Mouse (Mus musculus) adrenal gland, postnatal 36 days (tissue): ENCODE measurements around the gene She. TPM values are rescaled to one million over a fixed set of nuclear protein-coding genes. Genes with fewer than 3 reads are reported as not detected.
"Not testable (repeated sequence)": the region's sequence is repeated elsewhere in the genome, so short reads cannot be mapped to it uniquely, and the experiment has no call there.

Experiments
- DNase-seq, 2 experiments: peaks; one replicate each; pipeline ENCODE4 v3.0.0; 2021; ENCODE audit warnings: mixed read lengths in 1 of 2
- long read RNA-seq, 2 experiments: library from polyadenylated mRNA; stranded (forward); transcript quantifications; one replicate each; pipeline ENCODE4 v2.0.0; 2021; ENCODE audit warnings: borderline sequencing depth in 2 of 2
- total RNA-seq, 2 experiments: library from RNA; stranded (reverse); gene quantifications; 2 replicates each; pipeline ENCODE4 v1.2.3; 2021

The She gene
- 1 to 10 TPM; 7.8 to 8.5 TPM for total RNA-seq
- long read RNA-seq, experiment 1, full-length matches to known transcripts: 4 of 4 reads
- long read RNA-seq, experiment 1, partial matches to known transcripts: 0 of 4 reads
- long read RNA-seq, experiment 1, other reads (novel, unspliced or antisense): 0 of 4 reads
- long read RNA-seq, experiment 2: 0 reads

DNA sequence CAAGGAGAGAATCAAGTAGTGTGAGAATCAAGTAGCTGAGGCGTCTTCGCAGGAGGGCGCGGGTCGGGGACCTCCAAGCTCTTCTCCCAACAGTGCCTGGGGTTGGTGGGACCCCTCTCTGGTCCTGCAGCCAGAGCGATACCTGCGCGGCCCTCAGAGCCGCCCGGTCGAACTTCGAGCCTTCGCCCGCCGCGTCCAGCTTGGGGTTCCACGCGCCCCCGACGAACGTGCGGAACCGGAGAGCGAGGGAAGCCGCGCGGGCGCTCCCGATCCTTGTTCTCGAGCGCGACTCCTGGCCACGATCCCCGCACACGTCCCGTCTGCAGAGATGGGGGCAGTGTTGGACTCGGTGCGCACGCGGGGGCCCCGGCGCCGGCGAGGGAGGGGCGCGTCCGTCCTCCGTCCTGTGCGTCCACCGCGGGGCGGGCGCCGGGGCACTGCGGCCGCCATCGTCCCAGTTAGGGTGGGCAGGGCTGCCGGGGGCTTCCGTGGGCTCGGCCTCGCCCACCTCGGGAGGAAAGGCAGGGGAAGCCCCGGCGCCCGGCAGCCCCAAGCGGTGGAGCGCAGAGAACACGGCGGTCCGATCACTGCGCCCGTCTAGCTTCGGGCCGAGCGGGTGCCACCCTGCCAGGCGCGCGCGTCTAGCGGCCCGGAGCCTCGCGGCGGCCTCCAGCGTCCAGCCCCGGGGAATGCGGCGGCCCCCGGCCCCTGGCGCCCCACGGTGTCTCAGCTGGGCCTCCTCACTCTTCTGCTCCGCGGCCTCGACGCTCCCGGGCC is at the start of gene She:
Gene She (plus strand): TSS at position 556 of the 777 bp plus-strand sequence.
- DNase-seq: peak; percentile 41 to 64

DNA sequence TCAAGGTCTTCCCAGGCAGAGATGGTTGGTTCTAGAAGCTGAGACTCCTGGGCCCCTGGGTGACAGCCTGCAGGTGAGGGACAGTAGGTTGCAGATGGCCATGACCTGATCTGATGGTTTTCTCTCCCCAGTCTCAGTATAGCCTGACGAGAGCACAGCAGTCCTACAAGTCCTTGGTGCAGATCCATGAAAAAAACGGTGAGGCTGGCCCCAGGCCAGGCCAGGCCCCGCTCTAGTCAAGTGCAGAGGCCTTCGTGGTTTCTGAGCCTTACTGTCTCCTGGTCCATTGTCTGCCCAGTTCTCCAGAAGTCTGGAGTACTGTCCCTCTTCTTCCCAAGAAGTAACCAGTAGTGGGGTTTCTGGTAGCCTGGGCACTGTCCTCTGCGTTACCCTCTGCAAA is 49.5 kb upstream of the She start:
- peak in 1 of 2 experiments; percentile 48 for DNase-seq

DNA sequence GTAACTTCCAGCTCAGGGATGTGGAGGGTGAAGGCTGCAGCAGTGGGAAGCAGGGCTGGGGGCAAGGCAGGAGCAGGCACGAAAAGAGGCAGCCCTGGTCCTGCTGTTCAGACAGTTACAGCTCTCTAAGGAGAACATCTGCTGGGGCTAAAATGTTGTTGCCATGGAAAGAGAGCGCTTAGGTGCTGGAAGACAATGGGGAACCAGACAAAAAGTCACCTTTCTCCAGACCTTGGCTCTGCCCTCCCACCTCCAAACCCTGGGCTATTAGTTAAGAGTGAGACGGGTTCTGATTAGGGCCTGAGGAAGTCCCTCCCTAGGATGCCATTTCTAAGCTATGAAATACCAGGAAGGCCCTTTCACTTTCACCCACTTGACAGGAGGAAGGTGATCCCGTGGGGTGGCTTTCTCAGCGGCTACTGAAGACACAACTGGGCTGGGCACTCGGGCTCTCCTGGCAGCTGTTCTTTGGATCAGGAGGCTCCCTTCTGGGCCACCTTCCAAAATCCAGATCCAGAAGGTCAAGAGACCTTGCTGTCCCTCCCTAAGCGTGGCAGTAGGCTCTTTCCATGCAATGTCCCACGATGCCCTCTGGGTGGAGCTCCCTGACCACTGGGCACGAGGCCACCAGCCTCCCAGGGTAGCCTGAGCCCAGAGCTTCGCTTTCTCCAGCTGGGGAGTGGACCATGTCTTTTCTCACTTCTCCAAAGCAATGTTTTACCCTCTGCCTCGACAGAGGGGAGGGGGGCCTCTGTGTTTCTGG is 46.0 kb upstream of the She start:
- DNase-seq: peak; percentile 93

DNA sequence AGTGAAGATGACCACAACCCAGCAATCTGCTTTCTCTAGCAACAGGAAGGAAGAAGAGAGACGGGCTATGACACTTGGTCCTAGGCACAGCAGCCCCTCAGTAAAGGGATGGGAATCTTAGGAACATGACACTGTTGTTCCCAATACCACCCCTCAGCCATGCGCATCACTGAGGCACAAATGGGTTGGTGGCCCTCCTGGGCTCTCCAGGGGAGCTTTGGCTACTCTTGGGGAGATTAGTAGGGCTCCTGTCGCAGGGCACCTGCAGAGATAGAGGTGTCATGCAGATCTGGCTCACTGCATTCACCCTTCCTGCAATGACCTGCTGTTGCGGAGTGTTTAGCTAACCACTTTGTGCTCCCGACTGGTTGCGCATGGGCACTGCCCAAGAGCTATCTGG is 44.9 kb upstream of the She start:
- DNase-seq: no peak

DNA sequence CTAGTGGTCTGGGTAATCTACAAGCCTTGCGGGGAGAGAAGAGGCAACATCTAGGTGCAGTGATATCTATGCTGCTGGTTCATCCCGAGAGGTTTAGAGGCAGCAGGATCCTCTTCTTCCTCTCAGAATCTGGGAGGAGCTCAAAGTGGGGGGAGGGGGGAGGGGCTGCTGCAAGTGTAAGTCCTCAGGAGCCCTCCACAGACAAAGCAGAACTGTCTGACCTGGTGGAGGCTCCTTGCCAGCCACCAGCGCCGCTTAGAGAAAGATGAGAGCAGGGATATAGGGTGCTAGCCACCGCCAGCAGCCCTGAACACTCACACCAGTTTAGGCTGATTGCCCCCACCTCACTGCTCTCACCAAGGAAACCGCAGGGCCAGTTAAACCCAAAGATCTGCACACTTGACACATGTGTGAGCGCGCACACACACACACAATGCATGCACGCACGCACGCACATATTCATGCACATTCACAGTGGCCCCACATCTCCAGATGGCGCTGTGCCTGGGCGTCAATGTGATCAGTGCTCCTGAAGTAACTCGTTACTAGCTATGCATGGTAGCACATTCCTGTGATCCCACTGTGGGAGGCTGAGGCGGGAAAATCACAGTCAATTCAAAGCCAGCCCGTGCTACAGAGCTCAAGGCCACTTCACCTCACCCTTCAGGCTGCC is 42.4 kb upstream of the She start:
- no peak for DNase-seq

DNA sequence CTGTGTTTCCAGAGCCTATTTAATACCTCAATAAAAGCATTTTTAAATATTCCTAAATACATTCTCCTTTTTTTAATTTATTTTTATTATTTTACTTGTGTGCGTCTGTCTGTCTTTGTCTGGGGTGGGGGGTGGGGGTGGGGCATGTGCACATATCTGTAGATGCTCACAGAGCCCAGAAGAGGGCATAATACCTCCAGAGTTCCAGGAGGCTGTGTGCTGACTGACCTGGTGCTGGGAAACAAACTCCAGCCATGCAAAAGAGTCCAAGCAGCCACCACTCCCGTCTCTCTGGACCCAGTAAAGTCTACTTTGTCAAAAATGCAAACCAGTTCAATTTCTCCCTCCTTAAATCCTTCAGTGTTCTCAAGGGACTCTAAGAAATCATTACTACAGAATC is 36.6 kb upstream of the She start:
- no peak for DNase-seq

DNA sequence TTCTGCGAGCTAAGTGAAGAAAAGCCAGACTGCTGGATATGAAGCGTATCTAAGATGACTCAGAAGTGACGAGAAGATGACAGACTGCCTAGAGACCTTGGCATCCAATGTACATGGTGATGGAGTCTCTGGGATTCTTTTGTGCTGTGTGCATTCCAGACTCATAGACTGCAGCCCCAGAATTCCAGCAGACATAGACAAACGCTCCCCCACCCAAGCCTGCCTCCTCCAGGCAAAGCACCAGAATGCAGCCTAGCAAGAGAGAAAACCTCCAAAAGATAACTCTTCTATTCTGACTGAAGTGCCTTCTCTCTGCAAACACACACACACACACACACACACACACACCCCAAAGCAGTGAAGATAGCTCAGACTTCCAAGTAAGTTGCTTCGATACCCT is 35.4 kb upstream of the She start:
- DNase-seq: peak in 1 of 2 experiments; percentile 45

DNA sequence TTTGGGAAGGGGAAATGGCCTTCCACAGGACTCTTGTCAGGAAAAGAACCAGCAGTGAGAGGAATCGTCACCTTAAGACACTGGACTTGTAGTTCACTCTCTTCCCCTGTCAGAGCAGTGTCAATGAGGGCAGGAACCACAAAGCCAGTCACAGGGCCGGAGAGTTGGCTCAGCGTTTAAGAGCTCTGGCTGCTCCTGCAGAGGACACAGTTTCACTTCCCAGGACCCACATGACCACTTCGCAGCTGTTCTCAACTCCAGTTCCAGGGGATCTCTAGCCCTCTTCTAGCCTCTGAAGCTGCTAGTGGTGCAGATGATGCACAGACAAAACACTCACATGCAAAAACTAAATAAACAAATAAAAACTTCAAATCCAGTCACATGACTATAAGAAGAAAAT is 34.8 kb upstream of the She start:
- no peak for DNase-seq

DNA sequence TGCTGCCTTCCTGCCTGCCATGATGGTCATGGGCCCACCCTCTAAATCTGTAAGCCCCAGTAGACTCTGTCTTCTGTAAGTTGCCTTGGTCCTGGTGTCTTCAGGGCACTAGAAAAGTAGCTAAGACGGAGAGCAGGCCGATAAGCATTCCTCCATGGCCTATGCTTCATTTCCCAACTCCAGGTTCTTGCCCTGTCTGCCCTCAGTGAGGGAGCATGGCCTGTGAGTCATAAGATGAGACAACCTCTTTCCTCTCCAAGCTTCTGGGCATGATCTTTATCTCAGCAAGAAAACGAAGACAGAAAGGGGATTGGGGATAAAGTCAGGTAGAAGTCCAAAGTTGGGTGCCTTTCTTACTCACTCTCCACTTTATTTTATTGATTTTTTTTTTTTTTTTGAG is 32.7 kb upstream of the She start:
- no peak for DNase-seq

DNA sequence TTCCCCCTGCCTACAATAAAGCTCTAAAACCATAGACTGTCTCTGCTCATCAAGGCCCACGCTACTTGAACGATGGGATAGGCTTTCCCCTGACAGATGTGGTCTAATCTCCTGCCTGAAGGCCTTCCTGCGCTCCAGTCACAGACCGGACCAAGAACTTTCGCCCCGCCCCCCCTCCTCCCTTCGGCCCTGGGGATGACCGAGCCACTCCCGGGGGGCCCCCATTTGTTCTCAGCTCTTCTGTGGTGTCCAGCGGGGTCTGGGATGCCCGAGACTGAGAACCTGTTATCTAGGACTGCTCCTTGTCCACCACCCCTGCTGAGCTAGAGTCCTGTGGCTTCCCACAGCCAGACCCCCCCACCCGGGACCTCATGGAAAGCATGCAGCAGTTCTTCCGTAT is 31.7 kb upstream of the She start:
- peak; percentile 18 to 45 for DNase-seq

DNA sequence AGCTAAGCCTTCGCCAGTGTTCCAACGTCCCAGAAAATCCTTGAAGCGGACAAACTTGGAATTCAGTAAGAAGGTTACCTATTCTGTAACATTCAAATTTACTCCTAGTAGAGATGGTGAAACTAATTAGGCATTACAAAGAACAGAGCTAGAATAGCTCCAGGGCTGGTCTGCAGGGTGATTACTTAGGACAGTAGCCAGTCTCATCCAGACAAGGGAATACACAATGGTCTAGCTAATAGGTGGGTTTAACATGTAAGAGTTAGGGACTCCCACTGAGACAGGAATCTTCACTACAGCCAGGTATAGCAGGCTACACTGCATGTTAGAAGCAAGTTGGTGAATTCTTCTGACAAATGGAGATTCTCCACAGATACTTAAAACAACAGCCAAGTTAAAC is 31.1 kb upstream of the She start:
- DNase-seq: not testable (repeated sequence)

DNA sequence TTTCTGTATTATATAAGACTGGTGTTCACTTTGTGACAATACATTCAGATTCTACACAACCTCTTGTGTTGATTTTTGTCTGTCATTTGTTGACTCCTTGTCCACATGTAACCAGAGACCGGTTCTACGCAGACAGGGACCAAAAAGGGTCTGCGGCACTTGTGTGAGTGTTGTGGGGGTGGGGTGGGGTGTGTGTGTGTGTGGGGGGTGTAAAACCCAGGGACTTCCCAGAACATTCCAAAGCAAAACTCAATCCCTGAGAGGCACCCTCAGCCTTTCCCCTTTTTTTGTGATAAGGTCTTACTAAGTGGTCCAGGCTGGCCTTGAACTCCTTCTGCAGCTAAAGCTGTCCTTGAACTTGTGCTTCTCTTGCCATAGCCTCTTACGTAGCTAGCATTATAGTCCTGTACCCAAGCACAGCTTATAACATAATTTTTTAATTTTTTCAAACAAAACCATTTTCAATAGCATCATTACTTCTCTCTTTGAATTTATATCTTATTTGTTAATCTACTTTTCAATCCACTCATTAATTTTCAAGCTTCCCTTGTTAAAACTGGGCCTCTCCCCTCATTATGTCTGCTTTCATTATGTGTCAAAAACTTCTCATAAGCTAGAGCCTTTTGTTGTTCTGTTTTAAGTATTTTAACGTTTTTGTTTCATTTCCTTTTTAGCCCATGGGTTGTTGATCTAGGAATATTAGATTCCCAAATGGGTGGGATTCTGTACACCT is 30.2 kb upstream of the She start:
- DNase-seq: no peak

DNA sequence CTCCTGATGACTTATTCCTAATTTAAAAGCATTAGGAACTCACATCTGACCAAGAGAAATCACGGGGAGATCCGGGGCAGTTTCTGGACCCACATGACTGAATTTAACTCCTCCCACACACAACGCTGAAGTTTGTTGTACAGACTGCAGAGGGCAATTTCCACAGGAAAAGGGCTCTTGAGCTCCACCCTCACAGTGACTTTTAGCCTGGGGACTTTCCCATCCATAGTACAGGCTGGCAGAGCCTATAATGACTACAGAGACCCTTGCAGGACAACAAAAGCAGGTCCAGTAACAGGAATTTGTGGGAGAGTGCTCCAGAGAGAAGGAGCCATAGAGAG is 29.7 kb upstream of the She start:
- DNase-seq: no peak

DNA sequence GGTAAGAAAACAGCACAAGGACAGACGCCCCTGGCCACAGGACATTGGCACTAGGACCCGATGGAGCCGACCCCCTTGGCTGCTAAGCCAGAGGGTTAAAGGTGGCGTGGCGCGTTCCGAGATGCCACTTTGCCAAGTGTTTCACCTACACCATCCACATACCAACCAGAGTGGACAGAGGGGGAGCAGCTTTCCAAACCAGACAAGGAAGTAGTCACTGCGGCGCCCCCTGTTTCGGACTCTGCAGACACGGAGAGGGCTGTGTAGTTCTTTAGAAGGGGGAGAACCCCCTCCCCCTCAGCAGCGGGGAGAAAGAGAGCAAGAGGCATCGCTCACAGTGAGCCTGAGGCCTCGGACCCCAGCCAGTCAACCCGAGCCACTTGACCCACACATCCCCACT is 28.3 kb upstream of the She start:
- DNase-seq: no peak

DNA sequence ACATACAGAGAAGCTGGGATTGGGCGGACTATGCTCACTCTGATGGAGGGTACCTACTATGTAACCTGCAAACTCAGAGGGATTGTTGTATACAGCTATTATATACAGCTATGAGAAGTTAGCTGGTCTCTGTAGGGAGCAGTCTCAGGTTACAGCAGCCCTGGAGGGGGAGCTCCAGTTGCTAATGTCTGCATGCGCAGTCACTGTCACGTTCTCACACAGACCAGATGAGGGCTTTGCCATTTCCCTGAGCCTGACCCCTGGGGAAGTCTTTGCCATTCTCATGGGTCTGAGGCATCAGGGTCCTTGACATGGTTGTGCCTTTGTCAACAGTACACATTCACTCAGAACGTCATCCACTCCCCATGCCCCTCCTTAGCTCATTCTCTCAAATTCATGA is 26.0 kb upstream of the She start:
- DNase-seq: no peak

DNA sequence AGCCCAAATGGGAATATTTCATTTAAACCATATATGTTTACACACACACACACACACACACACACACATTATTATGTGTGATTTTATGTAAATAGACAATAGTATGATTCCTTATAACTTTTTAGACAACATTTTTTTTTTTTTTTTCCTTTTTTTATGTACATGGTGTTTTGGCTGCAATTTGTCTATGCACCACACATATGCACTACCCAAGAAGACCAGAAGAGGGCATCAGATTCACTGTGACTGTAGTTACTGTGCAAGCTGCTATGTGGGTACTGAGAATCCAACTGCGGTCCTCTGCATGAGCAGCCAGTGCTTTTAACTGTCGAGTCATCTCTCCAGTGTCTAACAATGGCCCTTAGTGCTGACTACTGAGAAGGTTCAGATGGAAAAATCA is 24.4 kb upstream of the She start:
- DNase-seq: no peak

DNA sequence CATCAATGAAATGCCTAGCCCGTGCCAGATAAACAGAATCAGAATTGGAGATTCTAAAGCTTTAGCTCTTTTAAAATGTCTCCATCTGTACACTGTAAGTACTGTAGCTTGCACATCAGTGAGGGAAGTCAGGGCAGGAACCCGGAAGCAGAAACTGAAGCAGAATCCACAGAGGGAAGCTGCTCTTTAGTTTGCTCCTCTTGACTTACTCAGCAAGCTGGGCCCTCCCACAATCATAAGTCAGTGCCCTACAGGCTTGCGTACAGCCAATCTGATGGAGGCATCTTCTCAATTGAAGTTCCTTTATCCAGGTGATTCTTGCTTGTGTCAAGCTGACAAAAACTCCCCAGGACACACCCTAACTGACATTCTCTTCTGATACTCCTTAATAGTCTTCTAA is 24.0 kb upstream of the She start:
- no peak for DNase-seq

DNA sequence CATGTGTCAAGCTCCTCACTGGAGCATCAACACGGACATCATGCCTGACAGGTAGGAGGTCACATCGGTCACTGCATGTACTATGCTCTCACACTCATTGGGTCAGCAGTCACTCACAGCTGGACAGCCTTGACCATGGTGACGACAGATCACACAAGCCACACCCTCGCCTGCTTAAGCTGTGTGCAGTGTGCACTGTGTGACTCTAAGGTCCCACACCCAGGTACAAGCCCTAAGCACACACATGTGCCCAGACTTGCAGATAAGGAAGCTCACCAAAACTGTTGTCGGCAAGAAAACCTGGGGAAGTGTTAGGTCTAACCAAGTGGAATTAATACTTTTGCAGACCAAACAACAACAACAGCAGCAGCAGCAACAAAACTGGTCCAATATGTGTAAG is 23.3 kb upstream of the She start:
- DNase-seq: no peak

DNA sequence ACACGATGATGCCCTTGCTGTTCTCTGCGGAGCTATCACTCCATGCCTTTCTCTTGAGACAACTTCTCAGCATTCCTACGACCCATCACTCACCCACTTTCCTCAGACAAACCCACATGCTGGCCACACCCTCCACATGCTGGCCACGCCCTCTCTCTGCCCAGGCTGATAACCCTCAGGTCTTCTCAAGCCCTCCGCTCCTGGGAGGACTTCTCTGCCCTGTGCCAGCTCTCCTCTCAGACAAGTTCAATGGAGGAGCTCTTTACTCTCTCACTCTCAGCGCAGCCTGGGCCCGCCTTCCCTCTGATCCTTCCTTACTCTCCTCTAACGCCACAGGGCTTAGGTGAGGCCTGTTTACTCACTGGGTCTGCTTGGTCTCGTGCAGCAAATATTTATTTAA is 22.5 kb upstream of the She start:
- DNase-seq: no peak

DNA sequence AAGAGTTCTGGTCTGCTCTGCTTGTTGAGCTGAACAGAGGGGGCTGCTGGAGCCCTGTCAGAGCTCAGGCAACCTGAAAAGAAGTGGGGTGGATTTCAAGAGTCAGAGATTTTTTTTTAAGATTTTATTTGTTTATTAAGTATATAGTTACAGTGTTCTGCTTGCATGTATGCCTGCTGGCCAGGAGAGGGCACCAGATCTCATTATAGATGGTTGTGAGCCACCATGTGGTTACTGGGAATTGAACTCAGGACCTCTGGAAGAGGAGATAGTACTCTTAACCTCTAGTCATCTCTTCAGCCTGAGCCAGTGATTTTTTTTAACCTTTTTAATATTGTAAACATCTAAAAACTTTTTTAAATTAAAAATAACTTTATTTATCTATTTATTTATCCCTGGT is 20.3 kb upstream of the She start:
- DNase-seq: peak in 1 of 2 experiments; percentile 32

DNA sequence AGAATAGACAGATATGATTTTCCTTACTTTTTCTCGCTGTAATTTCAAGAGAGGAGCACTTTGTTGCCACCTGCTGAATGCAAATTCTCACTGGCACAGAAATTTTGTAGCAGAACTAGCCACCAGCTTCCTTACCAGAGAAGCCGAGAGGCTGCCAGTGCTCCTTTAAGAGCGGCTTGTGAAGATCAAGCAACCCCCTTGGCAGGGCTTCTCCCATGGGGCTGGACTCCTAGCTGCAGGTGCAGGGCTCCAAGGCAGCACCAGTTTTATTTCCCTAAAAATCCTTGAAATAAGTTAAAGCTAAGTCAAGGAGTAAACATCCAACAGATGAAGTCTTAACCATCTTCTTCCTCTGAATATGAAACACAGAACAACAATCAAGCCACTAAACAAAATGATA is 19.0 kb upstream of the She start:
- DNase-seq: no peak

DNA sequence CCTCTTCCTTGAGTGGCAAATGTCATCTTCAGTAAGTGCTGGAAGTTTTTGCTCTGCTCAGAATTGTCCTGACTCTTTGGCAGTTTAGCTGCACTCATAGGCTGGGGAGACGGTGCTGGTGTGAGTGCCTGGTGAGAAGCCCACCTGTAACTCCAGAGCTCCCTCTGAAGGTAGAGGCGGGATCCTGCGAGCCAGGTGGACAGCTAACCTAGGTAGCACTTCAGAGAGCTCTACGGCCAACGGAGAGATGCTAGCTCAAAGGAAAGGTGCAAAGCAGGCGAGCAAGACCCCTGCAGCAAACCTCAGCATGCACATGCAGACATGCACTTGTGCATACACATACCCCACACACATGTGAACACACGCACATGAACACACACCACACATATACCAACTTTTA is 17.1 kb upstream of the She start:
- DNase-seq: no peak
